Mouse (Mus musculus): ENCODE data around the gene Pla2g5. TPM values are rescaled to one million over a fixed set of nuclear protein-coding genes. Genes with fewer than 3 reads are reported as not detected.
"Not testable (repeated sequence)": the region's sequence is repeated elsewhere in the genome, so short reads cannot be mapped to it uniquely, and the experiment has no call there.

The Pla2g5 gene
- 0.35 TPM in 1 of 2 replicates, not detected in the other for polyA plus RNA-seq (2014; fragmentation: Nextera tagmentation; extraction: Ambion mirVana)

- H3K4me2 ChIP-seq (ENCODE audit: low read depth, low read length) = no peak within 1 kb of the TSS
- H3K9ac ChIP-seq (replicated peaks; ENCODE audit: low read depth, low read length) = no peak within 1 kb of the TSS
- no peak for ATAC-seq (ENCODE audit: low read depth)
- WGBS = 67% methylated on average over 10 of the region's 10 CpGs
- no peaks in the 10 kb centered on the region for H3K27me3 ChIP-seq (ENCODE audit: control insufficient read depth, insufficient read depth, low read length)
- no peaks in the 10 kb centered on the region for H3K4me1 ChIP-seq (ENCODE audit: control insufficient read depth, insufficient read depth, low read length)
- no peak within 1 kb of the TSS for H3K4me3 ChIP-seq (ENCODE audit: low read depth, low read length)
- no peak within 1 kb of the TSS for H3K27ac ChIP-seq (ENCODE audit: low read depth, low read length)
- H3K36me3 ChIP-seq (ENCODE audit: control insufficient read depth, insufficient read depth, low read length) = no peaks in the 10 kb centered on the region
- H3K9me3 ChIP-seq (ENCODE audit: control insufficient read depth, low read length) = no peaks in the 10 kb centered on the region
Observed at GRCm38 (mm10) chr4:138863344-138863998, at the start of gene Pla2g5. TSS of gene Pla2g5 (minus strand) at chr4:138863482.

- Histone ChIP-seq H3K27ac (ENCODE audit: low read depth, low read length) (no peak overlapping the region), H3K4me2 (ENCODE audit: low read depth, low read length) (no peak overlapping the region), H3K27me3 (ENCODE audit: control insufficient read depth, insufficient read depth, low read length) (no peaks in the 10 kb centered on the region), H3K9me3 (ENCODE audit: control insufficient read depth, low read length) (no peaks in the 10 kb centered on the region), H3K36me3 (ENCODE audit: control insufficient read depth, insufficient read depth, low read length) (peaks cover 60% of the 10 kb centered on the region), H3K9ac (replicated peaks; ENCODE audit: low read depth, low read length) (no peak overlapping the region), H3K4me3 (ENCODE audit: low read depth, low read length) (no peak overlapping the region), H3K4me1 (ENCODE audit: control insufficient read depth, insufficient read depth, low read length) (no peaks in the 10 kb centered on the region)
- ATAC-seq (ENCODE audit: low read depth) = no peak
- 98% methylated on average over 18 of the region's 18 CpGs for WGBS
Observed at GRCm38 (mm10) chr4:138905624-138906337, 42.5 kb upstream of the Pla2g5 start.

GRCm38 (mm10) chr4:138899361-138899760, 36.1 kb upstream of the Pla2g5 start:
- no peak for ATAC-seq (ENCODE audit: low read depth)
- H3K4me1 ChIP-seq (ENCODE audit: control insufficient read depth, insufficient read depth, low read length) = no peaks in the 10 kb centered on the region
- no peak overlapping the region for H3K4me2 ChIP-seq (ENCODE audit: low read depth, low read length)
- H3K27me3 ChIP-seq (ENCODE audit: control insufficient read depth, insufficient read depth, low read length) = no peaks in the 10 kb centered on the region
- no peaks in the 10 kb centered on the region for H3K9me3 ChIP-seq (ENCODE audit: control insufficient read depth, low read length)
- H3K4me3 ChIP-seq (ENCODE audit: low read depth, low read length) = no peak overlapping the region
- H3K27ac ChIP-seq (ENCODE audit: low read depth, low read length) = no peak overlapping the region
- no peak overlapping the region for H3K9ac ChIP-seq (replicated peaks; ENCODE audit: low read depth, low read length)
- 87% methylated on average over 7 of the region's 7 CpGs for WGBS
- H3K36me3 ChIP-seq (ENCODE audit: control insufficient read depth, insufficient read depth, low read length) = peaks cover 67% of the 10 kb centered on the region

GRCm38 (mm10) chr4:138893789-138894188, 30.5 kb upstream of the Pla2g5 start:
- H3K4me1 ChIP-seq (ENCODE audit: control insufficient read depth, insufficient read depth, low read length); H3K27me3 ChIP-seq (ENCODE audit: control insufficient read depth, insufficient read depth, low read length); H3K27ac ChIP-seq (ENCODE audit: low read depth, low read length); H3K9me3 ChIP-seq (ENCODE audit: control insufficient read depth, low read length); ATAC-seq (ENCODE audit: low read depth); H3K4me3 ChIP-seq (ENCODE audit: low read depth, low read length); H3K9ac ChIP-seq (replicated peaks; ENCODE audit: low read depth, low read length); H3K4me2 ChIP-seq (ENCODE audit: low read depth, low read length): not testable (repeated sequence)
- WGBS = 91% methylated on average over 11 of the region's 11 CpGs
- peaks cover 49% of the 10 kb centered on the region for H3K36me3 ChIP-seq (ENCODE audit: control insufficient read depth, insufficient read depth, low read length)

GRCm38 (mm10) chr4:138892655-138893054, 29.4 kb upstream of the Pla2g5 start:
- Histone ChIP-seq H3K9ac (replicated peaks; ENCODE audit: low read depth, low read length) (no peak overlapping the region), H3K27ac (ENCODE audit: low read depth, low read length) (no peak overlapping the region), H3K4me3 (ENCODE audit: low read depth, low read length) (no peak overlapping the region), H3K4me1 (ENCODE audit: control insufficient read depth, insufficient read depth, low read length) (no peaks in the 10 kb centered on the region), H3K4me2 (ENCODE audit: low read depth, low read length) (no peak overlapping the region), H3K27me3 (ENCODE audit: control insufficient read depth, insufficient read depth, low read length) (no peaks in the 10 kb centered on the region), H3K9me3 (ENCODE audit: control insufficient read depth, low read length) (no peaks in the 10 kb centered on the region), H3K36me3 (ENCODE audit: control insufficient read depth, insufficient read depth, low read length) (peaks cover 39% of the 10 kb centered on the region)
- no peak for ATAC-seq (ENCODE audit: low read depth)
- WGBS = 83% methylated on average over 6 of the region's 6 CpGs

GRCm38 (mm10) chr4:138889635-138890034, 26.4 kb upstream of the Pla2g5 start:
- 68% methylated on average over 8 of the region's 8 CpGs for WGBS
- ATAC-seq (ENCODE audit: low read depth) = no peak

GRCm38 (mm10) chr4:138889165-138889564, 25.9 kb upstream of the Pla2g5 start:
- H3K4me2 ChIP-seq (ENCODE audit: low read depth, low read length) = no peak overlapping the region
- H3K4me1 ChIP-seq (ENCODE audit: control insufficient read depth, insufficient read depth, low read length) = no peaks in the 10 kb centered on the region
- WGBS = 49% methylated on average over 7 of the region's 7 CpGs
- H3K4me3 ChIP-seq (ENCODE audit: low read depth, low read length) = no peak overlapping the region
- H3K9me3 ChIP-seq (ENCODE audit: control insufficient read depth, low read length) = no peaks in the 10 kb centered on the region
- ATAC-seq (ENCODE audit: low read depth) = no peak
- no peak overlapping the region for H3K9ac ChIP-seq (replicated peaks; ENCODE audit: low read depth, low read length)
- H3K36me3 ChIP-seq (ENCODE audit: control insufficient read depth, insufficient read depth, low read length) = peaks cover 10% of the 10 kb centered on the region
- H3K27ac ChIP-seq (ENCODE audit: low read depth, low read length) = no peak overlapping the region
- no peaks in the 10 kb centered on the region for H3K27me3 ChIP-seq (ENCODE audit: control insufficient read depth, insufficient read depth, low read length)

More at GRCm38 (mm10) chr4:138889635-138890034, 26.4 kb upstream of the Pla2g5 start:
- Histone ChIP-seq H3K9ac (replicated peaks; ENCODE audit: low read depth, low read length) (no peak overlapping the region), H3K4me1 (ENCODE audit: control insufficient read depth, insufficient read depth, low read length) (no peaks in the 10 kb centered on the region), H3K4me3 (ENCODE audit: low read depth, low read length) (no peak overlapping the region), H3K27ac (ENCODE audit: low read depth, low read length) (no peak overlapping the region), H3K9me3 (ENCODE audit: control insufficient read depth, low read length) (no peaks in the 10 kb centered on the region), H3K4me2 (ENCODE audit: low read depth, low read length) (no peak overlapping the region), H3K27me3 (ENCODE audit: control insufficient read depth, insufficient read depth, low read length) (no peaks in the 10 kb centered on the region), H3K36me3 (ENCODE audit: control insufficient read depth, insufficient read depth, low read length) (peaks cover 14% of the 10 kb centered on the region)

GRCm38 (mm10) chr4:138884261-138884660, 21.0 kb upstream of the Pla2g5 start:
- 15% methylated on average over 6 of the region's 6 CpGs for WGBS
- H3K4me2 ChIP-seq (ENCODE audit: low read depth, low read length) = no peak overlapping the region
- no peaks in the 10 kb centered on the region for H3K27me3 ChIP-seq (ENCODE audit: control insufficient read depth, insufficient read depth, low read length)
- no peak for ATAC-seq (ENCODE audit: low read depth)
- no peaks in the 10 kb centered on the region for H3K4me1 ChIP-seq (ENCODE audit: control insufficient read depth, insufficient read depth, low read length)
- no peak overlapping the region for H3K4me3 ChIP-seq (ENCODE audit: low read depth, low read length)
- no peaks in the 10 kb centered on the region for H3K9me3 ChIP-seq (ENCODE audit: control insufficient read depth, low read length)
- no peak overlapping the region for H3K9ac ChIP-seq (replicated peaks; ENCODE audit: low read depth, low read length)
- H3K36me3 ChIP-seq (ENCODE audit: control insufficient read depth, insufficient read depth, low read length) = no peaks in the 10 kb centered on the region
- no peak overlapping the region for H3K27ac ChIP-seq (ENCODE audit: low read depth, low read length)

GRCm38 (mm10) chr4:138882179-138882578, 18.9 kb upstream of the Pla2g5 start:
- H3K27ac ChIP-seq (ENCODE audit: low read depth, low read length) = no peak overlapping the region
- no peaks in the 10 kb centered on the region for H3K4me1 ChIP-seq (ENCODE audit: control insufficient read depth, insufficient read depth, low read length)
- no peaks in the 10 kb centered on the region for H3K36me3 ChIP-seq (ENCODE audit: control insufficient read depth, insufficient read depth, low read length)
- H3K9ac ChIP-seq (replicated peaks; ENCODE audit: low read depth, low read length) = no peak overlapping the region
- H3K4me2 ChIP-seq (ENCODE audit: low read depth, low read length) = peak overlapping the region; percentile 24; the same call in 1 of the 2 replicates
- H3K9me3 ChIP-seq (ENCODE audit: control insufficient read depth, low read length) = no peaks in the 10 kb centered on the region
- ATAC-seq (ENCODE audit: low read depth) = no peak
- no peaks in the 10 kb centered on the region for H3K27me3 ChIP-seq (ENCODE audit: control insufficient read depth, insufficient read depth, low read length)
- H3K4me3 ChIP-seq (ENCODE audit: low read depth, low read length) = no peak overlapping the region
- WGBS = 10% methylated on average over 15 of the region's 16 CpGs
